Comparison of ENCODE assay signal across 24 mouse cellular contexts in the genomic region with DNA sequence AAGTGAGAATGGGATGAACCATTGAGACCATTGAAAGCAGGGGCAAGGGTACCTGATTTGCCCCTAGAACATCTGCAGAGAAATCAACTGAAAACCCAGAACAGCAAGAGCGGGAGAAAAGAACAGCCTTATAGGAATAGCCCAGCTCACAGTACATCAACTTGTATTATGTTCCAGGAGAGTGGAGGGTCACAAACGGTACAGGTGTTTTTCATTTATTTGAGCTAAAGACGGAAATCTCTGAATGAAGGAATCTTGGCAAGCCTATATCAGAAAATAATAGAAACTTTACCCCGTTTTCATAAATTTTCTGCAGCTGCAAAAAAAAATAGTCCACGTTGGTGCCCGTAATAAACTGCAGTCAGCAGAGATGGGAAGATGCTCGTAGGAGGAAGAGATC. TPM values are rescaled to one million over a fixed set of nuclear protein-coding genes. Genes with fewer than 3 reads are reported as not detected.
A peak's percentile ranks its signal among the peaks of the same experiment; 100 is the strongest.
DNase-seq lines count a peak whose midpoint lies in the region; ATAC-seq lines count a peak whose summit lies in the region.
"Had no signal": no experiment of that assay in that cellular context is flagged by ENCODE, and none has a peak within 500 bp of the region (broad histone marks: within the 10 kb centered on the region; RNA-seq: fewer than 3 reads in every experiment).

No protein-coding gene starts in this region.

- H3K4me1 ChIP-seq in limb, embryonic 12.5 days (replicated peaks): 0 out of 2 replicates have a peak, but pooled peaks cover 2% of the 10 kb centered on the region
- H3K4me1 ChIP-seq in limb, embryonic 10.5 days: peaks cover 6% of the 10 kb centered on the region; the same call in 1 of the 2 replicates
- H3K4me1 ChIP-seq in embryonic facial prominence, embryonic 13.5 days: no peaks in the 10 kb centered on the region
- peaks cover 7% of the 10 kb centered on the region for H3K4me1 ChIP-seq in limb, embryonic 13.5 days
- no peaks in the 10 kb centered on the region for H3K4me1 ChIP-seq in kidney, embryonic 15.5 days
- H3K4me1 ChIP-seq: embryonic facial prominence, embryonic 15.5 days; forebrain, embryonic 12.5 days had no signal

- H3K9me3 ChIP-seq in limb, embryonic 12.5 days: no peaks in the 10 kb centered on the region
- no peaks in the 10 kb centered on the region for H3K9me3 ChIP-seq in limb, embryonic 10.5 days (replicated peaks)
- H3K9me3 ChIP-seq in embryonic facial prominence, embryonic 13.5 days: no peaks in the 10 kb centered on the region
- H3K9me3 ChIP-seq in limb, embryonic 13.5 days: peaks cover 5% of the 10 kb centered on the region; the same call in 1 of the 2 replicates
- 0 out of 2 replicates have a peak, but pooled peaks cover 3% of the 10 kb centered on the region for H3K9me3 ChIP-seq in kidney, embryonic 15.5 days (replicated peaks)
- H3K9me3 ChIP-seq: embryonic facial prominence, embryonic 15.5 days; forebrain, embryonic 10.5 days; forebrain, embryonic 12.5 days had no signal

- ATAC-seq in limb, embryonic 12.5 days (ENCODE audit: insufficient number of reproducible peaks, insufficient read depth, low FRiP score, low TSS enrichment, low read depth): no peak
- no peak for ATAC-seq in embryonic facial prominence, embryonic 13.5 days (ENCODE audit: insufficient number of reproducible peaks, insufficient read depth, low FRiP score, low TSS enrichment, low read depth)
- ATAC-seq in limb, embryonic 13.5 days (ENCODE audit: low FRiP score, low read depth): peak; percentile 57; the same call in 1 of the 2 replicates
- ATAC-seq in kidney, embryonic 15.5 days (replicated peaks; ENCODE audit: low FRiP score): no peak
- ATAC-seq: activated CD4-positive, CD25-positive, alpha-beta regulatory T cell, adult 4 months; forebrain, embryonic 14.5 days; forebrain, embryonic 16.5 days; Patski had no signal

- no peak overlapping the region for H3K4me3 ChIP-seq in limb, embryonic 12.5 days (replicated peaks)
- H3K4me3 ChIP-seq in limb, embryonic 10.5 days: no peak overlapping the region
- H3K4me3 ChIP-seq in embryonic facial prominence, embryonic 13.5 days: no peak overlapping the region
- no peak overlapping the region for H3K4me3 ChIP-seq in limb, embryonic 13.5 days
- H3K4me3 ChIP-seq in kidney, embryonic 15.5 days (replicated peaks): no peak overlapping the region
- H3K4me3 ChIP-seq: embryonic facial prominence, embryonic 15.5 days; erythroblast, embryonic 14.5 days; forebrain, embryonic 10.5 days; forebrain, embryonic 12.5 days had no signal

- no peaks in the 10 kb centered on the region for H3K27me3 ChIP-seq in limb, embryonic 12.5 days
- no peaks in the 10 kb centered on the region for H3K27me3 ChIP-seq in limb, embryonic 10.5 days (ENCODE audit: low read depth, poor library complexity, severe bottlenecking)
- H3K27me3 ChIP-seq in embryonic facial prominence, embryonic 13.5 days: no peaks in the 10 kb centered on the region
- no peaks in the 10 kb centered on the region for H3K27me3 ChIP-seq in limb, embryonic 13.5 days
- H3K27me3 ChIP-seq in kidney, embryonic 15.5 days: 0 out of 2 replicates have a peak, but pooled peaks cover 8% of the 10 kb centered on the region
- H3K27me3 ChIP-seq: embryonic facial prominence, embryonic 15.5 days; forebrain, embryonic 12.5 days; Patski had no signal

- H3K9ac ChIP-seq in limb, embryonic 12.5 days (replicated peaks): no peak overlapping the region
- H3K9ac ChIP-seq in embryonic facial prominence, embryonic 13.5 days: no peak overlapping the region
- no peak overlapping the region for H3K9ac ChIP-seq in limb, embryonic 13.5 days
- H3K9ac ChIP-seq in kidney, embryonic 15.5 days: no peak overlapping the region
- H3K9ac ChIP-seq: embryonic facial prominence, embryonic 15.5 days; forebrain, embryonic 12.5 days had no signal

- WGBS in limb, embryonic 12.5 days: 55% methylated on average over 7 of the region's 7 CpGs
- 87% methylated on average over 7 of the region's 7 CpGs for WGBS in limb, embryonic 10.5 days
- WGBS in embryonic facial prominence, embryonic 13.5 days: 42% methylated on average over 7 of the region's 7 CpGs
- 45% methylated on average over 7 of the region's 7 CpGs for WGBS in limb, embryonic 13.5 days
- WGBS in kidney, embryonic 15.5 days: 64% methylated on average over 7 of the region's 7 CpGs

- DNase-seq in limb, embryonic 10.5 days (ENCODE audit: low spot score): no peak
- DNase-seq in urinary bladder, postnatal 25 days (ENCODE audit: low spot score): no peak
- DNase-seq in natural killer cell, adult 2 months (ENCODE audit: low spot score in 2 of 2): no peak
- DNase-seq: adrenal gland, adult 8-10 months; adrenal gland, postnatal 14 days; adrenal gland, postnatal 36 days; cerebellum, adult 11-12 months; cerebellum, adult 2 months; cerebellum, adult 9-10 months; cerebellum, postnatal 14 days; cerebellum, postnatal 36 days; embryo, embryonic 11 days had no signal

- peak overlapping the region; percentile 60 for H3K27ac ChIP-seq in limb, embryonic 12.5 days
- no peak overlapping the region for H3K27ac ChIP-seq in limb, embryonic 10.5 days
- H3K27ac ChIP-seq in embryonic facial prominence, embryonic 13.5 days: 0 out of 2 replicates have a peak overlapping the region, but pooled peaks have one; percentile 51
- no peak overlapping the region; the same call in 1 of the 2 replicates for H3K27ac ChIP-seq in limb, embryonic 13.5 days
- H3K27ac ChIP-seq in kidney, embryonic 15.5 days: no peak overlapping the region
- H3K27ac ChIP-seq: embryonic facial prominence, embryonic 15.5 days; forebrain, embryonic 10.5 days; forebrain, embryonic 12.5 days had no signal

- no peak overlapping the region for H3K4me2 ChIP-seq in limb, embryonic 12.5 days
- H3K4me2 ChIP-seq in embryonic facial prominence, embryonic 13.5 days: no peak overlapping the region
- no peak overlapping the region for H3K4me2 ChIP-seq in limb, embryonic 13.5 days (replicated peaks)
- no peak overlapping the region for H3K4me2 ChIP-seq in kidney, embryonic 15.5 days
- H3K4me2 ChIP-seq: embryonic facial prominence, embryonic 15.5 days; forebrain, embryonic 12.5 days had no signal

- no peaks in the 10 kb centered on the region for H3K36me3 ChIP-seq in limb, embryonic 12.5 days
- no peaks in the 10 kb centered on the region for H3K36me3 ChIP-seq in limb, embryonic 10.5 days
- no peaks in the 10 kb centered on the region for H3K36me3 ChIP-seq in embryonic facial prominence, embryonic 13.5 days
- H3K36me3 ChIP-seq in limb, embryonic 13.5 days: no peaks in the 10 kb centered on the region
- H3K36me3 ChIP-seq in kidney, embryonic 15.5 days: no peaks in the 10 kb centered on the region
- H3K36me3 ChIP-seq: embryonic facial prominence, embryonic 15.5 days; forebrain, embryonic 10.5 days; forebrain, embryonic 12.5 days had no signal

RNA-seq across cellular contexts. Expression of a gene that starts 22.6 kb away (rescaled TPM):
- polyA plus RNA-seq in limb, embryonic 12.5 days (2016; fragmentation: Nextera tagmentation; extraction: Ambion mirVana): 94.7 and 95.3 TPM in 2 replicates
- polyA plus RNA-seq in limb, embryonic 10.5 days (2016; fragmentation: Nextera tagmentation; extraction: Ambion mirVana): 74.8 and 92.5 TPM in 2 replicates
- polyA plus RNA-seq in embryonic facial prominence, embryonic 13.5 days (2015; fragmentation: Nextera tagmentation; extraction: Ambion mirVana): 67.4 and 77.1 TPM in 2 replicates
- polyA plus RNA-seq in limb, embryonic 13.5 days (2015; fragmentation: Nextera tagmentation; extraction: Ambion mirVana): 67.1 and 70.4 TPM in 2 replicates
- 55.4 and 60.1 TPM in 2 replicates for polyA plus RNA-seq in kidney, embryonic 15.5 days (2015; fragmentation: Nextera tagmentation; extraction: Ambion mirVana)

RNA-seq across cellular contexts. Expression of a gene that starts 50.4 kb away (rescaled TPM):
- polyA plus RNA-seq in limb, embryonic 12.5 days (2016; fragmentation: Nextera tagmentation; extraction: Ambion mirVana): 20.5 and 20.8 TPM in 2 replicates
- 12.4 and 15.5 TPM in 2 replicates for polyA plus RNA-seq in limb, embryonic 10.5 days (2016; fragmentation: Nextera tagmentation; extraction: Ambion mirVana)
- 16.9 and 22.0 TPM in 2 replicates for polyA plus RNA-seq in embryonic facial prominence, embryonic 13.5 days (2015; fragmentation: Nextera tagmentation; extraction: Ambion mirVana)
- polyA plus RNA-seq in limb, embryonic 13.5 days (2015; fragmentation: Nextera tagmentation; extraction: Ambion mirVana): 16.1 and 18.5 TPM in 2 replicates
- 13.4 and 14.1 TPM in 2 replicates for polyA plus RNA-seq in kidney, embryonic 15.5 days (2015; fragmentation: Nextera tagmentation; extraction: Ambion mirVana)

Comparison
In these comparisons a context has a peak if more than half of its experiments do, and no peak if none do; other contexts are left out.
1. H3K27ac ChIP-seq: peak in limb, embryonic 12.5 days (single experiment) and embryonic facial prominence, embryonic 13.5 days (single experiment); none in limb, embryonic 10.5 days (single experiment), limb, embryonic 13.5 days (single experiment) and kidney, embryonic 15.5 days (single experiment).